Mouse (Mus musculus) forebrain, embryonic 14.5 days (tissue): Measurements from ENCODE around the gene Bicc1. TPM values are rescaled to one million over a fixed set of nuclear protein-coding genes. Genes with fewer than 3 reads are reported as not detected.
"Not testable (repeated sequence)": the region's sequence is repeated elsewhere in the genome, so short reads cannot be mapped to it uniquely, and the experiment has no call there.

ENCODE experiments used
- ATAC-seq: fragments of 200-750 bp; cut with Nextera tagmentation; 2 replicates; pipeline ENCODE4 v1.8.0; 2017; ENCODE audit warnings: mild to moderate bottlenecking, moderate library complexity
- DNase-seq: peaks from one replicate; pipeline ENCODE4 v3.0.0-alpha.2; 2015; ENCODE audit warnings: low spot score
- H3K27ac ChIP-seq: fragments of 300-500 bp; sonication (generic); 2 replicates; pipeline ENCODE4 v1.5.1; 2014; ENCODE audit warnings: low read depth, mild to moderate bottlenecking, control low read depth, low read length, moderate library complexity
- H3K27me3 ChIP-seq: fragments of 300-500 bp; sonication (generic); replicated peaks from 2 replicates; pipeline ENCODE4 v1.6.1; 2014; ENCODE audit warnings: low read length, control low read depth, mixed read lengths; ENCODE audit not compliant: control insufficient read depth, insufficient read depth
- H3K36me3 ChIP-seq: fragments of 300-500 bp; sonication (generic); 2 replicates; pipeline ENCODE4 v1.6.1; 2014; ENCODE audit warnings: low read length, control low read depth; ENCODE audit not compliant: control insufficient read depth, insufficient read depth
- H3K4me1 ChIP-seq: fragments of 300-500 bp; sonication (generic); 2 replicates; pipeline ENCODE4 v1.6.1; 2014; ENCODE audit warnings: antibody characterized with exemption, low read length, control low read depth; ENCODE audit not compliant: control insufficient read depth, insufficient read depth
- H3K4me2 ChIP-seq: fragments of 300-500 bp; sonication (generic); 2 replicates; pipeline ENCODE4 v1.6.1; 2014; ENCODE audit warnings: mild to moderate bottlenecking, control low read depth, low read length
- H3K4me3 ChIP-seq: fragments of 300-500 bp; sonication (generic); 2 replicates; pipeline ENCODE4 v1.5.1; 2014; ENCODE audit warnings: low read depth, low read length, control low read depth
- H3K9ac ChIP-seq: fragments of 300-500 bp; sonication (generic); 2 replicates; pipeline ENCODE4 v1.6.1; 2014; ENCODE audit warnings: mild to moderate bottlenecking, low read length, control low read depth, moderate library complexity
- H3K9me3 ChIP-seq: fragments of 300-500 bp; sonication (generic); replicated peaks from 2 replicates; pipeline ENCODE4 v1.6.1; 2016; ENCODE audit warnings: low read length, control low read depth, mixed read lengths; ENCODE audit not compliant: control insufficient read depth
- WGBS: fragments of 180-500 bp; shearing (Covaris S2); extraction: QIAGEN DNeasy Blood & Tissue Kit; methylation state at CpG from one replicate; pipeline ENCODE4 v1.1.7; 2014; 5-methylcytosine and 5-hydroxymethylcytosine counted together
- polyA plus RNA-seq: library from polyadenylated mRNA; unstranded; fragments of >200 nt; fragmentation: Nextera tagmentation; extraction: Ambion mirVana; gene quantifications from 2 replicates; pipeline ENCODE4 v1.2.1, GENCODE M21; 2014

The Bicc1 gene
- polyA plus RNA-seq, 1 experiment from 2014 or later: 3.2 TPM

GRCm38 (mm10) chr10:70968848-70969683 lies 190.4 kb downstream of the Bicc1 start:
- ATAC-seq: no peak
- WGBS: 85% methylated on average over 13 of the region's 13 CpGs
- no peak overlapping the region for H3K4me2 ChIP-seq
- H3K4me3 ChIP-seq: no peak overlapping the region
- no peaks in the 10 kb centered on the region for H3K36me3 ChIP-seq
- H3K27ac ChIP-seq: no peak overlapping the region
- H3K4me1 ChIP-seq: no peaks in the 10 kb centered on the region
- no peaks in the 10 kb centered on the region for H3K9me3 ChIP-seq
- H3K9ac ChIP-seq: no peak overlapping the region
- DNase-seq: no peak
- no peaks in the 10 kb centered on the region for H3K27me3 ChIP-seq

- Histone ChIP-seq H3K9ac (no peak overlapping the region), H3K4me2 (no peak overlapping the region), H3K4me1 (no peaks in the 10 kb centered on the region), H3K4me3 (no peak overlapping the region), H3K27me3 (no peaks in the 10 kb centered on the region), H3K9me3 (no peaks in the 10 kb centered on the region), H3K27ac (no peak overlapping the region), H3K36me3 (no peaks in the 10 kb centered on the region)
- WGBS: 77% methylated on average over 16 of the region's 16 CpGs
- ATAC-seq (no peak), DNase-seq (no peak)
These were observed 192.7 kb downstream of the Bicc1 start for GRCm38 (mm10) chr10:70966642-70967345.

- Histone ChIP-seq H3K27ac (no peak overlapping the region), H3K27me3 (no peaks in the 10 kb centered on the region), H3K9me3 (no peaks in the 10 kb centered on the region), H3K4me3 (no peak overlapping the region), H3K4me2 (no peak overlapping the region), H3K4me1 (no peaks in the 10 kb centered on the region), H3K36me3 (no peaks in the 10 kb centered on the region), H3K9ac (no peak overlapping the region)
- 37% methylated on average over 8 of the region's 8 CpGs for WGBS
- ATAC-seq (no peak; the same call in 1 of the 2 replicates), DNase-seq (no peak)
These were observed 194.8 kb downstream of the Bicc1 start for GRCm38 (mm10) chr10:70964706-70965105.

GRCm38 (mm10) chr10:70963599-70964193 lies 195.8 kb downstream of the Bicc1 start:
- ATAC-seq: peak; percentile 19; the same call in 1 of the 2 replicates
- no peaks in the 10 kb centered on the region for H3K27me3 ChIP-seq
- 59% methylated on average over 8 of the region's 8 CpGs for WGBS
- no peak overlapping the region for H3K4me3 ChIP-seq
- H3K9me3 ChIP-seq: no peaks in the 10 kb centered on the region
- H3K9ac ChIP-seq: no peak overlapping the region
- H3K4me1 ChIP-seq: no peaks in the 10 kb centered on the region
- no peak overlapping the region for H3K4me2 ChIP-seq
- H3K27ac ChIP-seq: no peak overlapping the region
- peak; percentile 87 for DNase-seq
- H3K36me3 ChIP-seq: no peaks in the 10 kb centered on the region

- ATAC-seq (no peak), DNase-seq (no peak)
- Histone ChIP-seq H3K9ac (no peak overlapping the region), H3K4me3 (no peak overlapping the region), H3K9me3 (no peaks in the 10 kb centered on the region), H3K27me3 (no peaks in the 10 kb centered on the region), H3K4me1 (no peaks in the 10 kb centered on the region), H3K27ac (no peak overlapping the region), H3K36me3 (no peaks in the 10 kb centered on the region), H3K4me2 (no peak overlapping the region)
- 85% methylated on average over 8 of the region's 8 CpGs for WGBS
These were observed 197.9 kb downstream of the Bicc1 start for GRCm38 (mm10) chr10:70961641-70962040.

GRCm38 (mm10) chr10:70960396-70960795 lies 199.1 kb downstream of the Bicc1 start:
- not testable (repeated sequence) for H3K9me3 ChIP-seq, DNase-seq, H3K9ac ChIP-seq, H3K27ac ChIP-seq, H3K4me3 ChIP-seq, H3K4me1 ChIP-seq, H3K36me3 ChIP-seq, H3K27me3 ChIP-seq, H3K4me2 ChIP-seq, ATAC-seq
- 97% methylated on average over 6 of the region's 6 CpGs for WGBS

- 61% methylated on average over 5 of the region's 5 CpGs for WGBS
- Histone ChIP-seq H3K4me3 (no peak overlapping the region), H3K9me3 (no peaks in the 10 kb centered on the region), H3K4me2 (peak overlapping the region; percentile 49), H3K4me1 (peaks cover 12% of the 10 kb centered on the region; the same call in 1 of the 2 replicates), H3K9ac (peak overlapping the region; percentile 38; the same call in 1 of the 2 replicates), H3K27ac (peak overlapping the region; percentile 88; the same call in 1 of the 2 replicates), H3K36me3 (no peaks in the 10 kb centered on the region), H3K27me3 (no peaks in the 10 kb centered on the region)
- no peak; the same call in 1 of the 2 replicates for ATAC-seq
- no peak for DNase-seq
These were observed 206.7 kb downstream of the Bicc1 start for GRCm38 (mm10) chr10:70952770-70953147.

- peak overlapping the region; percentile 49 for H3K4me2 ChIP-seq
- H3K27ac ChIP-seq: peak overlapping the region; percentile 88
- H3K36me3 ChIP-seq: no peaks in the 10 kb centered on the region
- H3K4me3 ChIP-seq: peak overlapping the region; percentile 13
- DNase-seq (peak; percentile 90), ATAC-seq (peak; percentile 83)
- H3K9ac ChIP-seq: peak overlapping the region; percentile 38
- H3K27me3 ChIP-seq: no peaks in the 10 kb centered on the region
- peaks cover 12% of the 10 kb centered on the region; the same call in 1 of the 2 replicates for H3K4me1 ChIP-seq
- 40% methylated on average over 11 of the region's 11 CpGs for WGBS
- H3K9me3 ChIP-seq: no peaks in the 10 kb centered on the region
These were observed 207.3 kb downstream of the Bicc1 start for GRCm38 (mm10) chr10:70952056-70952769.
